Mouse (Mus musculus): ENCODE measurements at regions not wholly inside any gene's neighbourhood (a gene's known extent, or its start where the extent isn't known, plus 50 kb on each side); places are given as distances from the start of the nearest gene placed in this dataset.

DNA sequence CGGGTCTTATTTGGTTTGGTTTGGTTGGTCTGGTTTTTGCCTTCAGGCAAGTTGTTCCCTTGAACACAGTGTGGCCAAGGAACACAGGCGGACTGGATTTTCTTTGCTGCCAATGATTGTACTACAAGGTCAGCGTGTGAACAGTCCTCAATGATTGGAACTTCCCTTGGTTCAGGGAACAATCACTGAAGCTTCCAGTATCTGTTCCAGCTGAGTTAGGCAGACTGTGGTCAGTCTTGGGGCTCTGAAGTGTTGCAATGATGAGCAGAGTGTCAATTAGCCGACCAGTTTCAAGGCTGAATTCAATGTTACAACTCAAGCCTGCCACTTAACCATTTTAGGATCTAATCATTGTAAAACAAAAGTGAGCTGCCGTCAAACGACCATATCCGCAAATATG is 189.5 kb upstream of the Onecut1 start:
- TF ChIP-seq CTCF (IDR thresholded peaks at IDR 0.05; ENCODE audit: low read depth, low read length) (no peak), POLR2A (IDR thresholded peaks at IDR 0.05; ENCODE audit: extremely low read depth, insufficient read depth, low read length) (no peak)
